Mouse (Mus musculus) forebrain, embryonic 13.5 days (tissue): ENCODE results near the gene Rps5. TPM values are rescaled to one million over a fixed set of nuclear protein-coding genes. Genes with fewer than 3 reads are reported as not detected.
"Not testable (repeated sequence)": the region's sequence is repeated elsewhere in the genome, so short reads cannot be mapped to it uniquely, and the experiment has no call there.

Experiments
- ATAC-seq: fragments of 200-750 bp; cut with Nextera tagmentation; 2 replicates; pipeline ENCODE4 v1.8.0; 2017
- H3K27ac ChIP-seq: fragments of 300-500 bp; sonication (generic); 2 replicates; pipeline ENCODE4 v1.5.1; 2015; ENCODE audit warnings: inconsistent platforms, mild to moderate bottlenecking, moderate library complexity
- H3K27me3 ChIP-seq: fragments of 300-500 bp; sonication (generic); 2 replicates; pipeline ENCODE4 v1.6.1; 2015; ENCODE audit warnings: mild to moderate bottlenecking, inconsistent platforms
- H3K36me3 ChIP-seq: fragments of 300-500 bp; sonication (generic); 2 replicates; pipeline ENCODE4 v1.6.1; 2015; ENCODE audit warnings: mild to moderate bottlenecking, inconsistent platforms; ENCODE audit not compliant: poor library complexity, severe bottlenecking
- H3K4me1 ChIP-seq: fragments of 300-500 bp; sonication (generic); 2 replicates; pipeline ENCODE4 v1.6.1; 2015; ENCODE audit warnings: inconsistent platforms
- H3K4me2 ChIP-seq: fragments of 300-500 bp; sonication (generic); 2 replicates; pipeline ENCODE4 v1.6.1; 2015; ENCODE audit warnings: inconsistent platforms, mild to moderate bottlenecking, moderate library complexity
- H3K4me3 ChIP-seq: fragments of 300-500 bp; sonication (generic); 2 replicates; pipeline ENCODE4 v1.5.1; 2015; ENCODE audit warnings: mild to moderate bottlenecking, inconsistent platforms
- H3K9ac ChIP-seq: fragments of 300-500 bp; sonication (generic); 2 replicates; pipeline ENCODE4 v1.6.1; 2015; ENCODE audit warnings: mild to moderate bottlenecking, inconsistent platforms
- H3K9me3 ChIP-seq: fragments of 300-500 bp; sonication (generic); replicated peaks from 2 replicates; pipeline ENCODE4 v1.6.1; 2016; ENCODE audit warnings: inconsistent platforms
- WGBS: fragments of 180-500 bp; shearing (Covaris S2); methylation state at CpG from one replicate; pipeline ENCODE4 v1.1.7; 2015; 5-methylcytosine and 5-hydroxymethylcytosine counted together
- polyA plus RNA-seq: library from polyadenylated mRNA; unstranded; fragments of >200 nt; fragmentation: Nextera tagmentation; extraction: Ambion mirVana; gene quantifications from 2 replicates; pipeline ENCODE4 v1.2.1, GENCODE M21; 2015

Gene Rps5
- 820 and 824 TPM in 2 replicates for polyA plus RNA-seq

DNA sequence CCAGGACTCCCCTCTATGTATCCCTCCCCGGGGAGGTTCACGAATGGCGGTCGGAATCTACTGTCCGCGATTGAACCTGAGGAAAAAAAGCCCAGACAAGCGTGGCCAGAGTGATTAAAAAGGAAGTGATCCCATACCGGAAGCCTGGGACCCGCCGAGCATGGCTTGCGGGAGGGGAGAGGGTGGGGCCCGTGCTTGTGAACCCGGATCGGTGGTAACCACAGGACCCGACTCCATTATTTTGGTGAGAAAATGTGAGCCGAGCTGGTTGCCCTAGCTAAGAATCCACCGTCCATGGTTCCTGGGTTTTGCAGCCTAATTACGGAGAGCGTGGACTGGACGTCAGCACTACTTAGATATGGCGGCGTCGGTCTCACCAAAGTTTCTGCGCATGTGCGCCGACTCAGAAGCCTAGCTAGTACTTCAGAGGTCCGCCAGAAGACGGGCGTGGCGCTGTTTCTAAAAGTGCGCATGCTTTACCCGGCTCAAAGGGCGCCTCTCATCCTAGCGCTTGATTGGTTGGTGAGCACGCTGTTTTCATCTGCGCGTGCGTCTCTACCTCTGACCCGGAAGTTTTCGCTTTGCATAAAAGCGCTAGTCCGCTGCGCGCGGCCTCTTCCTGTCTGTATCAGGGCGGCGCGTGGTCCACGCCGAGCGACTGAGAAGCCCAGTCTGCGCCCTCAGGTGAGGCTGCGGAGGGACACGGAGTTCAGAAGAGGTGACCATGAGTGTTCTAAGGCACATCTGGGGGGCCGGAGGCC lies at the start of gene Rps5:
Gene Rps5, plus strand, starts transcription at position 586 of the 761 bp plus-strand sequence.
- Histone ChIP-seq H3K36me3 (peaks cover 38% of the 10 kb centered on the region), H3K4me3 (peak within 1 kb of the TSS; percentile 80), H3K4me2 (peak within 1 kb of the TSS; percentile 95), H3K27ac (peak within 1 kb of the TSS; percentile 85), H3K4me1 (peaks cover 17% of the 10 kb centered on the region), H3K9me3 (no peaks in the 10 kb centered on the region), H3K27me3 (peaks cover 8% of the 10 kb centered on the region), H3K9ac (peak within 1 kb of the TSS; percentile 85)
- peak; percentile 99 for ATAC-seq
- under 1% methylated on average over 55 of the region's 55 CpGs for WGBS

DNA sequence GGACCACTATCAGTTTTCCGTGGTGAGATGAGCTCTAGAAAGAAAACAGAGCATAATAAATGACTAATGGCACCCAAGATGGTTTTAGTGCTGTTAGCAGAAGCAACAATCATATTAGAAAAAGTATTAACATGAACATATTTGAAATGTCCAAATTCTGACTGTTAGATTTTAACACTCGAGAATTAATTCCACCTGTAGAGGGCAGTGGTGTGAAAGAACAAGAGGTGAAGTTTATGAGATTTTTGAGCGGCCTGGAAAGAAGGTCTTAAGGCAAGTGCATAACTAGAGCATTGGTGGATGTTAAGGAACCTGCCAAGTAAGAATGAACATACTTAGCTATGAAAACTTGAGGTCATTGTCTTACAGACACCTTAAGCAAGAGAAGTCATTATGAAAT lies 47.8 kb upstream of the Rps5 start:
- Histone ChIP-seq H3K4me3 (no peak overlapping the region), H3K27me3 (no peaks in the 10 kb centered on the region), H3K9ac (no peak overlapping the region), H3K9me3 (peaks cover 4% of the 10 kb centered on the region), H3K27ac (no peak overlapping the region), H3K36me3 (no peaks in the 10 kb centered on the region), H3K4me1 (no peaks in the 10 kb centered on the region), H3K4me2 (no peak overlapping the region)
- ATAC-seq = no peak
- 21% methylated on average over 3 of the region's 3 CpGs for WGBS

DNA sequence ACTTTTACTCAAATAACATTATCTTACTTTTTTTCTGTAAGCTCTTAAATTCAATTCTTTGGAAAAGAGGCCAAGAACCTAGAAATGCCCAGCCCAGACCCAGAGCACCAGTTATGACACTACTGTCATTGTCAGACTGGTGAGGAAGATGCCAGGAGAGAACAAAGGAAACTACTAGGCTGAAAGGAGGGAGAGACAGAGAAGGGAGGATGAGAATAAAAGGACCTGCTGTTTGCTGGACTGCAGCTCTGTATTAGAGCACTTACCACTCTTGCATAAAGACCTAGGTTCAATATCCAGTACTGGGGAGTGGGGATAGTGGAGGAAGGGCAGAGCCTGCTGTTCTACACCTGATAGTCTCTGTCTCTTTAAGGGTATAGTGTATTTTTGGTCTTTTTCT lies 42.1 kb upstream of the Rps5 start:
- no peaks in the 10 kb centered on the region for H3K9me3 ChIP-seq
- H3K4me1 ChIP-seq = peaks cover 13% of the 10 kb centered on the region
- H3K27me3 ChIP-seq = no peaks in the 10 kb centered on the region
- 0 out of 2 replicates have a peak overlapping the region, but pooled peaks have one; percentile 71 for H3K4me2 ChIP-seq
- H3K36me3 ChIP-seq = peaks cover 9% of the 10 kb centered on the region
- H3K9ac ChIP-seq = no peak overlapping the region
- no peak for ATAC-seq
- H3K27ac ChIP-seq = no peak overlapping the region
- H3K4me3 ChIP-seq = 0 out of 2 replicates have a peak overlapping the region, but pooled peaks have one; percentile 75

DNA sequence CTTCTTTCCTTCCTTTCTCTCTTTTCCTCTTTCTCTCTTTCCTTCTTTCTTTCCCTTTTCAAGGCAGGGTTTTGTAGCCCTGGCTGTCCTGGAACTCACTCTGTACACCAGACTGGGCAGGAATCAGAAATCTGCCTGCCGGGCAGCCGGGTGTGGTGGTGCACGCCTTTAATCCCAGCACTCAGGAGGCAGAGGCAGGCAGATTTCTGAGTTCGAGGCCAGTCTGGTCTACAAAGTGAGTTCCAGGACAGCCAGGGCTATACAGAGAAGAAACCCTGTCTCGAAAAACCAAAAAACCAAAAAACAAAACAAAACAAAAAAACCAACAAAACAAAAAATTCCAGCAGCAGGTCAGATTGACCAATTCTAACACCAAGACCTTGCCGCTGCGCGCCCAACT lies 41.6 kb upstream of the Rps5 start:
- Histone ChIP-seq H3K4me2 (peak overlapping the region; percentile 71), H3K36me3 (peaks cover 14% of the 10 kb centered on the region), H3K4me1 (peaks cover 13% of the 10 kb centered on the region), H3K9ac (peak overlapping the region; percentile 65), H3K4me3 (peak overlapping the region; percentile 75)
- H3K9me3 ChIP-seq, H3K27ac ChIP-seq, H3K27me3 ChIP-seq: not testable (repeated sequence)
- 43% methylated on average over 8 of the region's 8 CpGs for WGBS
- peak; percentile 13; the same call in 1 of the 2 replicates for ATAC-seq

DNA sequence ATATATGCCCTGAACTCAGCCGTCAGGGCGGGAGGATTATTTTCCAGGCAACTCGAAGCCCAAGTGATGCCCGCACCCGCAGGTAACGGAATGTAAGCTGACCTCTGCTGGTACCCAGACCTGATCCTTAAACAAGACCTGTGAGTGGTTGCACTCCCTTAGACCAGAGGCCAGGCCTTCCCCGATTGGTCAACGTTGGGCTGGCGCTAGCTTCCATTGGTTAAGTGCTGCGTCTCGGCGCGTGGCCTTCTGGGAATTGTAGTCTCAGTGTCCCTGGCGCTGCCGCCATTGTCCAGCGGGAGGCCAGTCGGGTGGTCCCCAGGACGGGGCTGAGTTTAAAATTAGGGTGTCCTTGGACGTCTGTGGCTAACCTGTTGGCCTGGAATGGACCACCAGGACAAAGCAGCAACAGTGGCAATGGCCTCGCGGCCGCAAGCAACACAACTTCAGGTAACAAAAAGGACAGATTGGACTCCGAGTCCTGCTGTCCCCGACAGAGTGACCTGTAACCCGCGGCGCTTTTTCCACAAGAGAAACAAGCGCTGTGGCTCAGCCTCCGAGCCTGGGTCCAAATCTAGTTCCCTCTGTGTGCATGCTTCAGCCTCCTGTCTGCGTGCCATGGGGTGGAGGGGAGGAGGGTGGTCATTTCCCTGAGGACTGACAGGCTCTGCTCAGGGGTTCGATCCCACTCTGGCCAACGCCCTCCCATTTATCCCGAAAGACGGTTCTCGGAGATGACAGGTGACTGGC lies 41.0 kb upstream of the Rps5 start, which contains the start of gene Zfp128:
Gene Zfp128, plus strand, starts transcription at position 267 of the 750 bp plus-strand sequence.
- Histone ChIP-seq H3K36me3 (peaks cover 20% of the 10 kb centered on the region), H3K4me1 (peaks cover 13% of the 10 kb centered on the region), H3K27me3 (no peaks in the 10 kb centered on the region), H3K9ac (peak within 1 kb of the TSS; percentile 83), H3K27ac (no peak within 1 kb of the TSS), H3K4me2 (peak within 1 kb of the TSS; percentile 71), H3K4me3 (peak within 1 kb of the TSS; percentile 75), H3K9me3 (no peaks in the 10 kb centered on the region)
- peak; percentile 99 for ATAC-seq
- under 1% methylated on average over 35 of the region's 35 CpGs for WGBS

DNA sequence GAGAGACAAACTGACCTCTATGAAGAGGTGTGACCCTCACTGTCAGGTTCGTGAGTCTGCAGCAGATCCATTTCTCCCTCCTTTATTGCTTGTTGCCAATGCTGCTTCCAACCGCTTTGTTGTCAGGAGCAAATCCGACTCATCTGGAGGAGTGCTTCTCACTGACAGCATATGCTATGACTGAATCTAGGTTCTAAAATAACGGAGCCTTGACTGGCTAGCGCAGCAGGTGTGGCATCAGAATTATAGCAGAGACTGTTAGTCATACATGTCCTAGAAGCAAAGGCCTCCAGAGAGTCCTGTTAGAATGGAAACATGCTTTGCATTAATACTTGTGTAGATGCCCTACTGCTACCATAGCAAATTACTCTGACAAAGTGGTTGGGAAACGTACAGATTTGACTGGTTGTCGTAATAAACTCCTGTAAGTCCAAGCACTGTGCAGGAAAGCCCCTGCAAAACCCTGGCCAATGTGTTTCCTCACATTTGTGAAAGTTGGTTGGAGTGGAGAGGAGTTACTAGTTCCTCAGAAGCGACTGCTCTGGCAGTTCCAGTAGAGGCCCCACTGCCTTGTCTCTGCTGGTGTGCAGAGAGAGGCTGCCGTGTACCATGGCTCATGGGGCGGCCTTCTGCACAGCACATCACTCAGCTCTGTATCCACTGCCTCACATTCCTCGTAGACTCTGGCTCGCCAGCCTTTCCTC lies 35.4 kb upstream of the Rps5 start:
- Histone ChIP-seq H3K27ac (no peak overlapping the region), H3K9me3 (no peaks in the 10 kb centered on the region), H3K36me3 (peaks cover 74% of the 10 kb centered on the region), H3K4me3 (no peak overlapping the region), H3K4me1 (peaks cover 9% of the 10 kb centered on the region), H3K9ac (no peak overlapping the region), H3K4me2 (no peak overlapping the region), H3K27me3 (no peaks in the 10 kb centered on the region)
- no peak for ATAC-seq
- 92% methylated on average over 12 of the region's 12 CpGs for WGBS

DNA sequence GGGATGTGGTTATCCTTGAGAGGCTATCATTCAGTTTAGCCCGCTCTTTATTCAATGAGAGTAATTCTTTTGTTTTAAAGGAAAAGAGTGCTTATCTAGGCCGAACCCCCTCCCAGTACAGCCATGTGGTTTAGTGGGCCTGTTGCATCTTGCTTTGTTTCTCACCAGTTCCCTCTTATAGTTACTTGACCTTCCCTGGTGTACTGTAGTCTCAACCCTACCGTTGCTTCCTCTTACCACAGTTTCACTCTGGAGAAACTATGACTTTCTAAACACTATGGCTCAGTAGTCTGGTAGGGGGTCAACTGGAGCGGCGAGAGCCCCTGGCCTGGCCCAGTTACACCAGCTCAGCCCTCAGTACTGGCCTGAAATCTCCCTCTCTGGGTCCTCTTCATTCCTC lies 34.5 kb upstream of the Rps5 start:
- Histone ChIP-seq H3K27ac (no peak overlapping the region), H3K4me2 (no peak overlapping the region), H3K36me3 (peaks cover 76% of the 10 kb centered on the region), H3K27me3 (no peaks in the 10 kb centered on the region), H3K9ac (no peak overlapping the region), H3K9me3 (no peaks in the 10 kb centered on the region), H3K4me1 (peaks cover under 1% of the 10 kb centered on the region), H3K4me3 (no peak overlapping the region)
- 90% methylated on average over 5 of the region's 5 CpGs for WGBS
- no peak for ATAC-seq

DNA sequence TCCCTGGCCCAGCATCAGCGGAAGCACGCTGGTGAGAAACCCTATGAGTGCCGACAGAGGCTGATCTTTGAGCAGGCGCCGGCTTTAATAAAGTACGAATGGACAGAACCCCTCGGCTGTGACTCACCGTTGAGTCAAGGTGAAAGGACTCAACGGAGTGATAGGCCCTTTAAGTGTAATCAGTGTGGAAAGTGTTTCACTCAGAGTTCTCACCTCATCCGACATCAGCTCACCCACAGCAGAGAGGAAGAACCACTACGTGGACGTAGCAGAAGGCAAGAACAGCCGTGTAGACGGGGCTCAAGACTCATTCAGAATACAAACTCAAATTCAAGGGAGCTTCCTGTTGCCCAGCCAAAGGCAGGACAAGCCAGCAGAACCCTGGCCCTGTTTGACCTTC lies 31.2 kb upstream of the Rps5 start:
- no peaks in the 10 kb centered on the region for H3K4me1 ChIP-seq
- no peak overlapping the region for H3K9ac ChIP-seq
- H3K4me3 ChIP-seq = no peak overlapping the region
- WGBS = 94% methylated on average over 14 of the region's 14 CpGs
- no peaks in the 10 kb centered on the region for H3K27me3 ChIP-seq
- no peak overlapping the region for H3K27ac ChIP-seq
- ATAC-seq = no peak
- H3K9me3 ChIP-seq = no peaks in the 10 kb centered on the region
- no peak overlapping the region for H3K4me2 ChIP-seq
- peaks cover 58% of the 10 kb centered on the region for H3K36me3 ChIP-seq

DNA sequence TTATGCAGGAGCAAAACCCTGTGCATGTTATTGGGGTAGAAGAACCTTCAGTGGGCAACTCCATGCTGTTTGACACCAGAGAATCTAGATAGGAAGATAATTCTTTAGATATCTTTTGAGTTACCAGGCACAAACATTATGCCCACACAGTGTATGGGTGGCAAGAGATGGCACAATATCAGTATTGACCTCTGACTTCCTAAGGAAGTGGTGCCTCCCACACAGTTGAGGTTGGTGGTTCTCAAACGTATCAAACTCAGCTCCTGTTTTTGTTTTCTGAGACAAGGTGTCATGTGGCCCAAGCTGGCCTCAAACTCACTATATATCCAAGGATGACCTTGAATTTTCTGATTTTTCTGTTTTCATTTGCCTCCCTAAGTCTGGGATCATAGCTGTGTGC lies 30.8 kb upstream of the Rps5 start:
- no peak for ATAC-seq
- no peak overlapping the region for H3K9ac ChIP-seq
- no peak overlapping the region for H3K4me3 ChIP-seq
- no peak overlapping the region for H3K4me2 ChIP-seq
- 93% methylated on average over 1 of the region's 1 CpGs for WGBS
- no peaks in the 10 kb centered on the region for H3K4me1 ChIP-seq
- H3K27ac ChIP-seq = no peak overlapping the region
- H3K9me3 ChIP-seq = no peaks in the 10 kb centered on the region
- H3K27me3 ChIP-seq = no peaks in the 10 kb centered on the region
- peaks cover 54% of the 10 kb centered on the region for H3K36me3 ChIP-seq

DNA sequence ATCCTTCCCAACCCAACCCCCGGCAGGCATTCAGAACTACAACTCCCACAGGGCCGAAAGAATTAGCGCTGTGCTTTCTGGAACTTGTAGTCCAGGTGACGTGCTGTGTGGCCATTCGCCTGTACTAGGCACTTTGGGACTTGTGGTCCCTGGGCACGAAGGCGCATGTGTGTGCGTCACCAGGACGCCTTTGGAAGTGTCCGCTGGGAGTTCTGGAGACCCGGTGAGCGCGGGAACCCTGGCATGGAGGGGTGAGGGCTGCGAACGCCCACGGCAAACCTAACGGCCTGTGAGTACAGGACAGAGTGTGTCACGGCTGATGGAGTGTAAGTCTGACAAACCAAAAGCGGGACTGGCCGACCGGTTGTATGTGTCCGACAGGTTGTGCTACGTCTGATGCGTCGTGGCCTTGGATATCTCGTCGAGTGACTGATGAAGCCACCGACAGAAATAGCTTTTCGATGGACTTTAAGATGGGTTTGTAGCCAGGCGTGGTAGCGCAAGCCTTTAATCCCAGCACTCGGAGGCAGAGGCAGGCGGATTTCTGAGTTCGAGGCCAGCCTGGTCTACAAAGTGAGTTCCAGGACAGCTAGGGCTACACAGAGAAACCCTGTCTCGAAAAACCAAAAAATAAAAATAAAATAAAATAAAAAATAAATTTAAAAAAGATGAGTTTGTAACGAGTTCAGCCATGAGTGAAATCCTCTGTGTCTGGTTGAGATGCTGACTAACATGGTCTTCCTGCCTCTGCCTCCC lies 24.3 kb upstream of the Rps5 start, which contains the start of gene Zscan22:
Gene Zscan22, plus strand, starts transcription at position 161 of the 756 bp plus-strand sequence.
- Histone ChIP-seq H3K36me3 (peaks cover 3% of the 10 kb centered on the region; the same call in 1 of the 2 replicates), H3K27ac (no peak within 1 kb of the TSS), H3K27me3 (no peaks in the 10 kb centered on the region), H3K9me3 (no peaks in the 10 kb centered on the region), H3K9ac (peak within 1 kb of the TSS; percentile 70), H3K4me2 (peak within 1 kb of the TSS; percentile 59), H3K4me3 (peak within 1 kb of the TSS; percentile 66), H3K4me1 (peaks cover 8% of the 10 kb centered on the region)
- 6% methylated on average over 36 of the region's 36 CpGs for WGBS
- peak; percentile 99 for ATAC-seq

DNA sequence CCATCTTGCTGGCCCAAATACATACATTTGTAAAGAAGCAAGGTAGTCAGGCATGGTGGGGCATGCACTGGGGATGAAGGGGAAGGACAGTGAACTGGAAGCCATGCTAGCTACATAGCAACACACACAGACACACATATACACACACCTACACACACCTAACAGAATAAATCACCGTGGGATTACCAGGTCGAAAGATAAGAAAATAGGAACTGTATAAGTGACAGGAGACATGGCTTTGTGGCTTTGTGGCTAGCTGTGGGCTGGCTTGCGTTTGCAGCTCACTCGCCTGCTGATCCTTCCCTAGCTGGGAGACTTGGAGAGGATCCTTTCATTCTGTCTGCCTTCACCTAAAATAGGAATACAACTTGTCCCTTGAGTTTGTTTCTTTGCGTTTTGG lies 20.6 kb upstream of the Rps5 start:
- H3K4me2 ChIP-seq = no peak overlapping the region
- no peak overlapping the region; the same call in 1 of the 2 replicates for H3K9ac ChIP-seq
- H3K4me3 ChIP-seq = no peak overlapping the region
- H3K4me1 ChIP-seq = peaks cover 8% of the 10 kb centered on the region
- peaks cover 35% of the 10 kb centered on the region for H3K36me3 ChIP-seq
- no peaks in the 10 kb centered on the region for H3K9me3 ChIP-seq
- 94% methylated on average over 5 of the region's 5 CpGs for WGBS
- no peaks in the 10 kb centered on the region for H3K27me3 ChIP-seq
- no peak overlapping the region for H3K27ac ChIP-seq
- ATAC-seq = no peak
